Mouse (Mus musculus): ENCODE results near the gene Elfn1. TPM values are rescaled to one million over a fixed set of nuclear protein-coding genes. Genes with fewer than 3 reads are reported as not detected.
"Not testable (repeated sequence)": the region's sequence is repeated elsewhere in the genome, so short reads cannot be mapped to it uniquely, and the experiment has no call there.

The Elfn1 gene
- polyA plus RNA-seq, 1 experiment from 2014 or later = 0.52 TPM

DNA sequence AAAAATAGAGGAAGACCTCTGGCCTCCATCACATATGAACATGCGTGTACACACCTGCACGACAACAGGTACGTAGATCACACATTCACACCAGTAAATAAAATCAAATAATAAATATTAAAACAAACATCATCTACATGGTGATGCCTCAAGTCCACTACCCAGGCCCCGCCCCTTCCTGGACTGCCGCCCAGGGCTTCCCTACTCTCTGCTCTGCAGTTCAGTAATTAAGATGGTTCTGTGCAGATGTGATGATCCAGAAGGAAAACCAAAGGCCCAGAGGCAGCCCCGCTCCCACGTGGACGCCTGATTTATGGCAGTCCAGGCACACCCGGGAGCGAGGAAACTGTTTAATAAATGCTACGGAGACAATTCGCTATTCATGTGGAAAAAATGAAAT is 90.6 kb downstream of the Elfn1 start:
- not testable (repeated sequence) for ATAC-seq (replicated peaks; ENCODE audit: low FRiP score); H3K4me3 ChIP-seq (ENCODE audit: low read depth, low read length); H3K4me1 ChIP-seq (replicated peaks; ENCODE audit: control insufficient read depth, insufficient read depth, low read length); H3K4me2 ChIP-seq (ENCODE audit: low read depth, low read length, severe bottlenecking); H3K36me3 ChIP-seq (ENCODE audit: control insufficient read depth, insufficient read depth, low read length); H3K27me3 ChIP-seq (ENCODE audit: control insufficient read depth, insufficient read depth, low read length); H3K9me3 ChIP-seq (ENCODE audit: control insufficient read depth, low read length); H3K27ac ChIP-seq (ENCODE audit: low read depth, low read length); H3K9ac ChIP-seq (ENCODE audit: low read length); DNase-seq (ENCODE audit: low spot score)
- WGBS = 83% methylated on average over 11 of the region's 12 CpGs

DNA sequence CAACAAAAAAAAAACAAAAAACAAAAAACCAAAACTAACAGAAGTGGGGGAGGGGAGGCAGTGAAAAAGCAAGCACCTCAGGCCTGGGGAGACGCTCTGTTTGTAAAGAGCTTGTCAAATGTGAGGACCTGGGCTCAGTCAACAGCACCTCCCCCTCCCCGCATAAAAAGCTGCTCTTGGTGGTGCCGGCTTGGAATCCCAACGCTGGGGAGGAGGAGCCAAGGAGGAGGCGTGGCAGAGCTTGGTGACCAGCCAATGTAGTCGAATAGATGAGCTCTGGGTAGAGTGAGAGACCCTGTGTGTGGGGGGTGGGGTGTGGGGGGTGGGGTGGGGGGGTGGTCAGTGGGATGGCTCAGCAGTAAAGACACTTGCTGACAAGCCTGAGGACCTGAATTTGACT is 91.2 kb downstream of the Elfn1 start:
- H3K9me3 ChIP-seq (ENCODE audit: control insufficient read depth, low read length) = no peaks in the 10 kb centered on the region
- DNase-seq (ENCODE audit: low spot score) (no peak), ATAC-seq (replicated peaks; ENCODE audit: low FRiP score) (no peak)
- no peak overlapping the region for H3K4me3 ChIP-seq (ENCODE audit: low read depth, low read length)
- no peak overlapping the region for H3K9ac ChIP-seq (ENCODE audit: low read length)
- H3K27ac ChIP-seq (ENCODE audit: low read depth, low read length) = no peak overlapping the region
- no peaks in the 10 kb centered on the region for H3K4me1 ChIP-seq (replicated peaks; ENCODE audit: control insufficient read depth, insufficient read depth, low read length)
- no peaks in the 10 kb centered on the region for H3K36me3 ChIP-seq (ENCODE audit: control insufficient read depth, insufficient read depth, low read length)
- 34% methylated on average over 5 of the region's 6 CpGs for WGBS
- H3K4me2 ChIP-seq (ENCODE audit: low read depth, low read length, severe bottlenecking) = no peak overlapping the region
- no peaks in the 10 kb centered on the region for H3K27me3 ChIP-seq (ENCODE audit: control insufficient read depth, insufficient read depth, low read length)

DNA sequence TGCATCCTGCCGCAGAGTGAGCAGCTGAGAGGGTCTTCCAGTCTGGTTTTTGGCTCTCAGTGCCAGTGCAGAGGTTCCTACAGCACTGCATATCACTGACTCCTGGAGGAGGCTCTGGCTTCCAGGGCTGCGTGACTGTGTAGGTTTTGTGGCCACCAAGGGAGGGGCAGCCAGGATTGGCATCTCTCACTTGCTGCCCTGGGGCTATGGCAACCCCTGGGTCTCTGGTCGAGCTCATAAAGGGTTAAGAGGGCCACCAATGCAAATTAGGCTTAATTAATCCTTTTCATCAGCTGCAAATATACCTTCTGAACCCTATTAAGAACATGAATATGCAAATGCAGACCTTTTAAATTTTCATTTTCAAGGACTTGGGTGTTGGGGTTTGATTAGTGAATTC is 94.8 kb downstream of the Elfn1 start:
- H3K4me1 ChIP-seq (replicated peaks; ENCODE audit: control insufficient read depth, insufficient read depth, low read length) = no peaks in the 10 kb centered on the region
- DNase-seq (ENCODE audit: low spot score) = no peak
- no peak overlapping the region for H3K4me3 ChIP-seq (ENCODE audit: low read depth, low read length)
- H3K4me2 ChIP-seq (ENCODE audit: low read depth, low read length, severe bottlenecking) = no peak overlapping the region
- 46% methylated on average over 3 of the region's 3 CpGs for WGBS
- H3K27me3 ChIP-seq (ENCODE audit: control insufficient read depth, insufficient read depth, low read length) = no peaks in the 10 kb centered on the region
- H3K9ac ChIP-seq (ENCODE audit: low read length) = no peak overlapping the region
- H3K36me3 ChIP-seq (ENCODE audit: control insufficient read depth, insufficient read depth, low read length) = no peaks in the 10 kb centered on the region
- H3K9me3 ChIP-seq (ENCODE audit: control insufficient read depth, low read length) = no peaks in the 10 kb centered on the region
- ATAC-seq (replicated peaks; ENCODE audit: low FRiP score) = no peak
- no peak overlapping the region for H3K27ac ChIP-seq (ENCODE audit: low read depth, low read length)

DNA sequence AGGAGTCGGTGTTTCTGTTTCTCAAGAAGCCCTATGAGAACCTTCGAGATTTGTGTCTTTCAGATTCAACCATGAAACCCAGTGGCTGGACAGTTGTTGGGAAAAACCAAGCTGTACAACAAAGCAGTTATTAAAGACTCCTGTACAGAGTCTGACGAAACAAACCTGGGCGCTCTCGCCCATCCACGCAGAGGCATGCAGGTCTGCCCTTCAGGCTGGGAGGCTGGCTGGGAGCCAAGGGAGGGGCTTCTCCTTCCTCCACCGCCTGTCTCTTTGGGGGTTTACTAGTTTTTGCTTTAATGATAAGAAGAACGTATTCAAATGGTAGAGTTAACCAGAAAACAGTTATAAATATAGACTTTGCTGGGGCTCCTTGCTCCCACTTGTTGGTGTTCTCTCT is 99.1 kb downstream of the Elfn1 start:
- H3K27ac ChIP-seq (ENCODE audit: low read depth, low read length) = no peak overlapping the region
- H3K36me3 ChIP-seq (ENCODE audit: control insufficient read depth, insufficient read depth, low read length) = no peaks in the 10 kb centered on the region
- H3K4me3 ChIP-seq (ENCODE audit: low read depth, low read length) = no peak overlapping the region
- no peak overlapping the region for H3K9ac ChIP-seq (ENCODE audit: low read length)
- ATAC-seq (replicated peaks; ENCODE audit: low FRiP score) = no peak
- 70% methylated on average over 8 of the region's 8 CpGs for WGBS
- peaks cover 5% of the 10 kb centered on the region; the same call in 1 of the 2 replicates for H3K4me1 ChIP-seq (replicated peaks; ENCODE audit: control insufficient read depth, insufficient read depth, low read length)
- H3K9me3 ChIP-seq (ENCODE audit: control insufficient read depth, low read length) = no peaks in the 10 kb centered on the region
- no peaks in the 10 kb centered on the region for H3K27me3 ChIP-seq (ENCODE audit: control insufficient read depth, insufficient read depth, low read length)
- no peak for DNase-seq (ENCODE audit: low spot score)
- H3K4me2 ChIP-seq (ENCODE audit: low read depth, low read length, severe bottlenecking) = no peak overlapping the region

DNA sequence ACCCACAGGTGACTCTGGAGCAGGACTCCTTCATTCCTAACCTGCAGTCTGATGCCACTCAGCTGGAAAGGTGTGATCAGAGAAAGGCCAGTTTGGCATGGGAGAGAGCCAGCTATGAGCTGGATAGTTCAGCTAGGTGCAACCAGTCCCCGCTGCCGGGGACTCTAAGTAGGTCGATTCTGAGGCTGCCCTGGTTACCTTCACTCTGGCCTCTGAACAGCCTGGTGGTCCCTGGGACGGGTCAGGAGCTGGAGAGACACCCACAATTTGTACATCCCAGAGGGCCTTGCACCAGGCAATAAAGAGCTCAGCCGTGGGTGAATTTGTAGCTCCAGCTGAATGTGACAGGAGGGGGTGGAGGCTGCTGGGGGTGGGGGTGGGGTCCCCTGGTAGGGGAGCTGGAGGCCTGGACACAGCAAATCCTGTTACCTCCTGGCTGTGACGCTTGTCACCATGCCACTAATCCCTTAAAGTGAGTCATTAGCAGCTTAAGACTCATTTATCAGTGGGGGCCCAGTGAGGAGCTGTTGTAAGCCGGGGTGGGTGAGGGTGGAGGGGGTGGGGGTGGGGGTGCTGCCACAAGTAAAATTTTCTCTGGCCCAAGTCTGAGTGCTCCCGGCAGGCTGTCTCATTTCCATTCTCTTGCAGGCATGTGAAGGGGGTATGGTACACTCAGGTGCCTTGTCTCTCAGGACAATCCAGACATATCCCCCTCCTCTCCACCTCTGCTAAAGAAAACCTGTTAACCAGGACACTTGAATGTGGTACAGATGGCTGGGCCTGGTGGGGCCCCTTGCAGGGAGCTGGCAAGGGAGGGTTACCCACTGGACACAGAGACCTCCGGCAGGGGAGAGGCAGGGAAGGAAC is 100.1 kb downstream of the Elfn1 start:
- H3K4me2 ChIP-seq (ENCODE audit: low read depth, low read length, severe bottlenecking) = no peak overlapping the region
- H3K4me3 ChIP-seq (ENCODE audit: low read depth, low read length) = no peak overlapping the region
- WGBS = 18% methylated on average over 9 of the region's 9 CpGs
- H3K9me3 ChIP-seq (ENCODE audit: control insufficient read depth, low read length) = no peaks in the 10 kb centered on the region
- H3K9ac ChIP-seq (ENCODE audit: low read length) = no peak overlapping the region
- peaks cover 5% of the 10 kb centered on the region; the same call in 1 of the 2 replicates for H3K4me1 ChIP-seq (replicated peaks; ENCODE audit: control insufficient read depth, insufficient read depth, low read length)
- ATAC-seq (replicated peaks; ENCODE audit: low FRiP score) (0 out of 2 replicates have a peak, but pooled peaks have one; percentile 18), DNase-seq (ENCODE audit: low spot score) (no peak)
- H3K27ac ChIP-seq (ENCODE audit: low read depth, low read length) = no peak overlapping the region
- no peaks in the 10 kb centered on the region for H3K27me3 ChIP-seq (ENCODE audit: control insufficient read depth, insufficient read depth, low read length)
- H3K36me3 ChIP-seq (ENCODE audit: control insufficient read depth, insufficient read depth, low read length) = no peaks in the 10 kb centered on the region

DNA sequence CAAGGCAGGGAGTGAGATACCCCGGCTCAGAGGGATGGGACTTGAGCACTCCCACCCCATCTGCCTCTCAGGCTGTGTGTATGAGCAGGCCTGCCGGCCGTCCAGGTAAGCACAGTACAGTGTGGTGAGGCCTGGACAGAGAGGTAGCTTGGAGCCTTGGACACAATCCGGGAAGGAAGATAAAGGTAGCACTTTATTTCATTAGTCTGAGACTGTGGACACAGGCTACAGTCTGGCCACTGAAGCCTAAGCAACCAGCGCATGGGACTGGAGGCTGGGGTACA is 100.7 kb downstream of the Elfn1 start:
- 0 out of 2 replicates have a peak, but pooled peaks have one; percentile 36 for ATAC-seq (replicated peaks; ENCODE audit: low FRiP score)
- H3K9me3 ChIP-seq (ENCODE audit: control insufficient read depth, low read length) = no peaks in the 10 kb centered on the region
- no peak for DNase-seq (ENCODE audit: low spot score)
- H3K4me2 ChIP-seq (ENCODE audit: low read depth, low read length, severe bottlenecking) = no peak overlapping the region
- no peak overlapping the region for H3K9ac ChIP-seq (ENCODE audit: low read length)
- peaks cover 5% of the 10 kb centered on the region; the same call in 1 of the 2 replicates for H3K4me1 ChIP-seq (replicated peaks; ENCODE audit: control insufficient read depth, insufficient read depth, low read length)
- H3K27me3 ChIP-seq (ENCODE audit: control insufficient read depth, insufficient read depth, low read length) = no peaks in the 10 kb centered on the region
- no peaks in the 10 kb centered on the region for H3K36me3 ChIP-seq (ENCODE audit: control insufficient read depth, insufficient read depth, low read length)
- WGBS = 51% methylated on average over 5 of the region's 5 CpGs
- H3K27ac ChIP-seq (ENCODE audit: low read depth, low read length) = no peak overlapping the region
- no peak overlapping the region for H3K4me3 ChIP-seq (ENCODE audit: low read depth, low read length)

DNA sequence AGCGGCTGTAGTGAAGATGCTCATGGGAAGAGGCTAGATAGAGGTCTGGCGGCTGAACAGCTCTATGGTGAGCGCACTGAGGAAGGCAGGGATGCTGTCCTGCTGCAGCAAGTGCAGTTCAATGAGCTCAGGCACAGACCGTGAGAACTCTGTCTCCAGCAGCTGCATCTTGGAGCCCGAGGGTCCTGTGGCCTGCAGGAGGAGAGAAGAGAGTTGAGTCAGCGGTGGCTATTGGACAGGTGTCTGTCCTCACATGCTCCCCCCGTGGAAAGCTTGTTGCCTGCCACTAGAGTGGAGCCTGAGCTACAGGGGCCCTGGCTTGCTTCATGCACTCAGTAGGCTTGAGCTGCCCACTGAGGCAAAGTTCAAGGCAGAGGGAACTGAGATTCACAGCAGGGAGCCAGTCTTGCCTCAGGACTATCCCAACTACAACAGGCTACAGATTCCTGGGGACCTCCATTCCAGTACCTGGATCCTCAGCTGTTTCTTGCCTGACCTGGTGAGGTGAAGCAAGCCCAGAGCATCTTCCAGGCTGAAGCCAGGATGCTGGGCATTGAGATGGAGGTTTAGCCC is 101.4 kb downstream of the Elfn1 start:
- H3K4me2 ChIP-seq (ENCODE audit: low read depth, low read length, severe bottlenecking) = no peak overlapping the region
- H3K4me1 ChIP-seq (replicated peaks; ENCODE audit: control insufficient read depth, insufficient read depth, low read length) = peaks cover 5% of the 10 kb centered on the region; the same call in 1 of the 2 replicates
- H3K27ac ChIP-seq (ENCODE audit: low read depth, low read length) = no peak overlapping the region
- no peak overlapping the region for H3K9ac ChIP-seq (ENCODE audit: low read length)
- 69% methylated on average over 7 of the region's 7 CpGs for WGBS
- DNase-seq (ENCODE audit: low spot score) = no peak
- H3K27me3 ChIP-seq (ENCODE audit: control insufficient read depth, insufficient read depth, low read length) = no peaks in the 10 kb centered on the region
- no peaks in the 10 kb centered on the region for H3K9me3 ChIP-seq (ENCODE audit: control insufficient read depth, low read length)
- ATAC-seq (replicated peaks; ENCODE audit: low FRiP score) = no peak
- no peaks in the 10 kb centered on the region for H3K36me3 ChIP-seq (ENCODE audit: control insufficient read depth, insufficient read depth, low read length)
- no peak overlapping the region for H3K4me3 ChIP-seq (ENCODE audit: low read depth, low read length)

DNA sequence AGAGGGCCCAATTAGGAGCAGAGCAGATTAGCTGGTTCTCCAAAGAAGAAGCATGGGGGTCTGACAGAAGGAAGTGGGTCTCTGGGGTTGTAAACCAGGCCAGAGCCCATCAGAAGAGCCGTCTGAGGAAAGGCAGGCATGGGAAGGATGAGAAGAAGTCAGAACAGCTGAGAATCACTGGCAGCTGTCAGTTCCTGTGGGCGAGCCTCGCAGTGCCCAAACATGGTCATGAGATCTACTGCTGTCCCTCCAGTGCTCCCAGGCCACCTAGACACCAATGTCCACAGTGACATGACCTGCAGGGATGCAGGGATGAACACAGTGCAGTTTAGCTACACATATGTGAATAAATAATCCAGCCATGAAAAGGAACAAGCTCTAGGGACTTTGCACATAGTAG is 102.7 kb downstream of the Elfn1 start:
- no peak for DNase-seq (ENCODE audit: low spot score)
- H3K9me3 ChIP-seq (ENCODE audit: control insufficient read depth, low read length) = no peaks in the 10 kb centered on the region
- H3K4me3 ChIP-seq (ENCODE audit: low read depth, low read length) = no peak overlapping the region
- H3K27me3 ChIP-seq (ENCODE audit: control insufficient read depth, insufficient read depth, low read length) = no peaks in the 10 kb centered on the region
- 88% methylated on average over 3 of the region's 3 CpGs for WGBS
- H3K36me3 ChIP-seq (ENCODE audit: control insufficient read depth, insufficient read depth, low read length) = no peaks in the 10 kb centered on the region
- no peak overlapping the region for H3K27ac ChIP-seq (ENCODE audit: low read depth, low read length)
- no peak for ATAC-seq (replicated peaks; ENCODE audit: low FRiP score)
- H3K4me2 ChIP-seq (ENCODE audit: low read depth, low read length, severe bottlenecking) = no peak overlapping the region
- peaks cover 5% of the 10 kb centered on the region; the same call in 1 of the 2 replicates for H3K4me1 ChIP-seq (replicated peaks; ENCODE audit: control insufficient read depth, insufficient read depth, low read length)
- H3K9ac ChIP-seq (ENCODE audit: low read length) = no peak overlapping the region

Data from forebrain, embryonic 11.5 days (tissue).